Mouse (Mus musculus): ENCODE results near the gene Ggt6. TPM values are rescaled to one million over a fixed set of nuclear protein-coding genes. Genes with fewer than 3 reads are reported as not detected.
A peak's percentile ranks its signal among the peaks of the same experiment; 100 is the strongest.

The Ggt6 gene
- polyA plus RNA-seq, 1 experiment from 2014 or later = 0.94 TPM

DNA sequence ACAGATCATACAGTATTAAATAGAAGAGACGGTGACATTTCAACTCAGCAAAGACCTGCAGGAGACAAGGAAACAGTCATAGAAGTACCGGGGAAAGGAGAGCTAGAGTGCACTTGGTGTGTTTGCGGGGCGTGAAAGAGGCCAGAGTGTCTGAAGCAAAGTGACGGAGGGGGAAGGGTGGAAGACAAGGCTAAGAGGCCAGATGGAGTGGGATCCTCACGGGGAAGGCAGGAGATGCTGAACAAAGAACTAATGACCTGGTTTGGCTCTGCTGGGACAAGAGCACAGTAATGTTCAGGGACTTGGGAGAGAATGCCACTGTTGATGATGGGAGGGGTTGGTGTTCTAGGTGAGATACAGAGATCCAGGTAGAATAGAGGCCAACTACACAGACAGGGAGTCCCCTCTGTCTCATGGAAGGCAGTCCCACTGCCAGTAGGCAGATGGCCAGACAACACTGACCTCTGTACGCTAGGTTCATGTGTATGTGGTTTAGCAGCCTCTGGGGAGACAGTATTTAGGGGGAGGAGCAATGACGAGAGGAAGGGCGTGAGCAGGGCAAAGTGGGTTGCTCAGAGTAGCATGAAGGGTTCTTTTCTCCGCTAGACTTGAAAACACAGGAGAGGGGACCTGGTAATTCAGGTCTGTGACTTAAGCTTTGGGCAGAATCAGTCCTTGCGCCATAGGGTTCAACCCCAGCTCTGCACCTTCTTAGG lies 30.8 kb downstream of the Ggt6 start:
- Histone ChIP-seq H3K36me3 (ENCODE audit: insufficient read depth, low read length) (no peaks in the 10 kb centered on the region), H3K4me3 (ENCODE audit: low read depth, low read length) (no peak overlapping the region), H3K27me3 (replicated peaks; ENCODE audit: insufficient read depth, low read length) (no peaks in the 10 kb centered on the region), H3K9me3 (ENCODE audit: low read length) (no peaks in the 10 kb centered on the region), H3K4me2 (replicated peaks; ENCODE audit: low read depth, low read length) (peak overlapping the region; percentile 32), H3K9ac (replicated peaks; ENCODE audit: low read depth) (no peak overlapping the region), H3K4me1 (ENCODE audit: insufficient read depth, low read depth, low read length) (peaks cover 44% of the 10 kb centered on the region), H3K27ac (ENCODE audit: low read length) (peak overlapping the region; percentile 77)
- TF ChIP-seq CTCF (IDR thresholded peaks at IDR 0.05) (no peak), EP300 (IDR thresholded peaks at IDR 0.05) (peak; percentile 15; the same call in 1 of the 2 replicates)
- ATAC-seq (peak; percentile 39), DNase-seq (ENCODE audit: low spot score) (peak; percentile 75)
- WGBS = 23% methylated on average over 11 of the region's 11 CpGs

DNA sequence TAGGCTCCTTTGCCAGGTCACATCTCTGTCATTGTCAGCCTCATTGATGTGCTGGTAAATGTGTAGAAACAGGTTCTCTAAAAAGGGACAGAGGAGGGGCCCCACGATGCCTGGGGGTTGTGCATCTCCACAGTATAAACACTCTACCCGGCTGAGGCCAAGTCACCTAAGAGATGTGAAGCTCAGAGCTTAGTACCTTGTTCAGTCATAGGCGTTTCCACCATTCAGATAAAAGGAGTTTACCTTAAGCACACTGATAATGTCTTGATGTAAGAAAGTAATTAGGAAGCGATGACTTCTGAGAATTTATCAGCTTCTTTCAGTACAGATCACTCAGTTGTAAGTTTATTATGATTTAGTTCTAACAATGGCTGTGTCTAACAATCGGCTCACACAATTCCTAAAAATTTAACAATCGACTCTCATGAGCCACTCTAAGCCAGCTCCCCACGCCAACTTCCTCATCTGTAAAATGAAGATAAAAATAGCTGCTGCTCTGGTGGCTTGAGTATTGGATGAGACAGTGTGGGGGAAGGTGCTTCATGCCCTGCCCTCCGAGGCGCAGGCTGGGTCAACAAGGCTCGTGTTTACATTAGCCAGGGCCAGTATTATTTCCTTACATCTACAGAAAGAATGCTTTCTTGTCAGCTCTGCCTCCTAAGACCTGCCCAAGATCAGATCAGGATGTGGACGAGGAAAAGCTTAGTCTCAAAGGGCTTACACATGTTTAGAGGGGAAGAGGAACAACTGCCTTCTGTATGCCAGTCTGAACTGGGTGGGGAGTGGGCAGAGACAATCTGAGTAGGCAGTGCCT lies 31.6 kb downstream of the Ggt6 start:
- Histone ChIP-seq H3K9ac (replicated peaks; ENCODE audit: low read depth) (no peak overlapping the region), H3K36me3 (ENCODE audit: insufficient read depth, low read length) (no peaks in the 10 kb centered on the region), H3K4me2 (replicated peaks; ENCODE audit: low read depth, low read length) (peak overlapping the region; percentile 32), H3K27me3 (replicated peaks; ENCODE audit: insufficient read depth, low read length) (no peaks in the 10 kb centered on the region), H3K4me1 (ENCODE audit: insufficient read depth, low read depth, low read length) (peaks cover 43% of the 10 kb centered on the region), H3K27ac (ENCODE audit: low read length) (peak overlapping the region; percentile 77), H3K4me3 (ENCODE audit: low read depth, low read length) (no peak overlapping the region), H3K9me3 (ENCODE audit: low read length) (no peaks in the 10 kb centered on the region)
- DNase-seq (ENCODE audit: low spot score) = peak; percentile 93
- ATAC-seq = peak; percentile 80
- TF ChIP-seq EP300 (IDR thresholded peaks at IDR 0.05) (peak; percentile 95), CTCF (IDR thresholded peaks at IDR 0.05) (no peak)
- 5% methylated on average over 11 of the region's 11 CpGs for WGBS

DNA sequence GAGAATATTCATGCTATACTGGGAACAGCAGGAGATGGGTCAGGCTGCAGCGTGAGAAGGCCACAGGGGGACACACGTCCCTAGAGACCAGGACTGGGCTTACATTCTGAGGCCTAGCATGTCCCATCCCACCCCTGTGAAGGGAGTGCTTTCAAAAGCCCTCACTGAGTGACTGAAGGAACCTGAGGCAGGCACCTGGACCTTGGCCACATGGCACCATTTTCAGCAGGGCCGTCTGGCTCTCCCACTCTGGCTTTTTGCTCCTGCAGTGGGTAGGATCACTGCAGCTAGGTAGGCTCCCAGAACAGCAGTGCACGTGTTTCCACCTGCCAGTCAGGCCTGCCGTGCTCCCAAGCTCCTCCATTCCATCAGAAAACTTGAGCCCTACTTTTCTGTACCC lies 33.2 kb downstream of the Ggt6 start:
- 63% methylated on average over 5 of the region's 5 CpGs for WGBS
- TF ChIP-seq EP300 (IDR thresholded peaks at IDR 0.05) = no peak
- no peak for TF ChIP-seq CTCF (IDR thresholded peaks at IDR 0.05)
- Histone ChIP-seq H3K9ac (replicated peaks; ENCODE audit: low read depth) (no peak overlapping the region), H3K9me3 (ENCODE audit: low read length) (no peaks in the 10 kb centered on the region), H3K27me3 (replicated peaks; ENCODE audit: insufficient read depth, low read length) (no peaks in the 10 kb centered on the region), H3K4me1 (ENCODE audit: insufficient read depth, low read depth, low read length) (peaks cover 48% of the 10 kb centered on the region), H3K4me3 (ENCODE audit: low read depth, low read length) (no peak overlapping the region), H3K36me3 (ENCODE audit: insufficient read depth, low read length) (no peaks in the 10 kb centered on the region), H3K4me2 (replicated peaks; ENCODE audit: low read depth, low read length) (no peak overlapping the region), H3K27ac (ENCODE audit: low read length) (peak overlapping the region; percentile 78)
- DNase-seq (ENCODE audit: low spot score) (no peak), ATAC-seq (no peak)

DNA sequence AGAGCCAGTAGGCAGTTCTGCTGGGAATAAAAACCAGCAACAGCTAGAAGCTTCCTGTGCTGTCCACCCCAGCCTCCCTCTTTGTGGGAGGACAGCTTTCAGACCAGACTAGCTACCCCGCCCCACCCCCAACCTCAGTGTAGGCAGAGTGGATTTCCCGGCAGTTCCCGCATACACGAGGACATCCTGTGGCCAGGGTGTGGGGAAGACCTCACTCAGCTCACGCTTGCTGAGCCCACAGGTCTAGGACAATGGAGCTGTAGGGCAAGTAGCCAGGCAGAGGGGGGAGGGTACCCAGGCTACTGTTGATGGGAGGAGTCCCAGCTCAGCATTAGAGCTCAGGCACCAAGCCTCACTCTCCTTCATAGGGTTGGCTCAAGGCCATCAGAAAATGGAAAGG lies 33.9 kb downstream of the Ggt6 start:
- Histone ChIP-seq H3K4me2 (replicated peaks; ENCODE audit: low read depth, low read length) (no peak overlapping the region), H3K9me3 (ENCODE audit: low read length) (no peaks in the 10 kb centered on the region), H3K36me3 (ENCODE audit: insufficient read depth, low read length) (no peaks in the 10 kb centered on the region), H3K27ac (ENCODE audit: low read length) (peak overlapping the region; percentile 78), H3K27me3 (replicated peaks; ENCODE audit: insufficient read depth, low read length) (no peaks in the 10 kb centered on the region), H3K9ac (replicated peaks; ENCODE audit: low read depth) (no peak overlapping the region), H3K4me3 (ENCODE audit: low read depth, low read length) (no peak overlapping the region), H3K4me1 (ENCODE audit: insufficient read depth, low read depth, low read length) (peaks cover 43% of the 10 kb centered on the region)
- TF ChIP-seq EP300 (IDR thresholded peaks at IDR 0.05) = peak; percentile 81
- TF ChIP-seq CTCF (IDR thresholded peaks at IDR 0.05) = 0 out of 2 replicates have a peak, but pooled peaks have one; percentile 3
- 13% methylated on average over 5 of the region's 5 CpGs for WGBS
- DNase-seq (ENCODE audit: low spot score) (peak; percentile 82), ATAC-seq (peak; percentile 72)

DNA sequence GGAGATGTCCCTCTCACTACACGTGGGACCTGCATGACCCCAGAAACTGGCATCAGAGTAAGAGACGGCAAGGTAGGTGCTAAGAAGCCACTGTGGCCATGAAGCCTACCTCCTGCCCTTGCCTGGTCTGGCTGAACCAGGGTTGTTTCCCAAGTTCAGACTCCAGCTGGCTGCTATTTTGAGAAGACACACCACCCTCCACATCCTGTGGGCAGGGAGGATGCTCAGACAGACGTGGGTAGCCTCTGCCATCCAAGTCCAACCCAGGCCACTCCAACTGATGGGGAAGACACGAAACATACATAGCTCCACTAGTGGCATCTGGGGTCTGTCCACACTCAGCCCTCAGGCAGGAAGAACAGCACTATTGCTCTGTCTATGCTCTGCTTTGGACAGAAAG lies 34.7 kb downstream of the Ggt6 start:
- 45% methylated on average over 4 of the region's 4 CpGs for WGBS
- DNase-seq (ENCODE audit: low spot score) = no peak
- Histone ChIP-seq H3K36me3 (ENCODE audit: insufficient read depth, low read length) (no peaks in the 10 kb centered on the region), H3K27ac (ENCODE audit: low read length) (peak overlapping the region; percentile 78), H3K4me2 (replicated peaks; ENCODE audit: low read depth, low read length) (no peak overlapping the region), H3K4me3 (ENCODE audit: low read depth, low read length) (no peak overlapping the region), H3K4me1 (ENCODE audit: insufficient read depth, low read depth, low read length) (peaks cover 41% of the 10 kb centered on the region), H3K9ac (replicated peaks; ENCODE audit: low read depth) (no peak overlapping the region), H3K9me3 (ENCODE audit: low read length) (no peaks in the 10 kb centered on the region), H3K27me3 (replicated peaks; ENCODE audit: insufficient read depth, low read length) (no peaks in the 10 kb centered on the region)
- TF ChIP-seq CTCF (IDR thresholded peaks at IDR 0.05) (no peak), EP300 (IDR thresholded peaks at IDR 0.05) (no peak)
- no peak for ATAC-seq

DNA sequence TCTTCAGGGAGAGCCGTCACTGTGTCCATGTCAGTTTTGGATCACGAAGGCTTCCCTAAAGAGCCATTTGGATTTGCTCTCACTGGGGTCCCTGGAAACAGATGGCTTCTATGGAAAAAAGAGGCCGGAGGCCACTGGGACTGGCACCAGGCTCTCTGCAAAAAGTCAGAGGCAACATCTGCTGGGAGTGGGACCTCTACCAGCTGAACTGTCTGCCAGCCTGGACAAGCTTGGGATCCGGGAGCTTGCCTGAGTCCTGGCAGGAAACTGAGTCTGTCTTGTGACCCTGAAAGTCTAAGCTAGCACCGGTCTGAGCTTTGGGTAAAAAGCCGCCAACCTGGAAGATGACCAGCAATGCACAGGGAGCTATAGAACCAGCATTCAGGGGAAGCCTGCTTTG lies 36.1 kb downstream of the Ggt6 start:
- Histone ChIP-seq H3K36me3 (ENCODE audit: insufficient read depth, low read length) (no peaks in the 10 kb centered on the region), H3K4me1 (ENCODE audit: insufficient read depth, low read depth, low read length) (peaks cover 36% of the 10 kb centered on the region), H3K27ac (ENCODE audit: low read length) (peak overlapping the region; percentile 74), H3K27me3 (replicated peaks; ENCODE audit: insufficient read depth, low read length) (no peaks in the 10 kb centered on the region), H3K9me3 (ENCODE audit: low read length) (no peaks in the 10 kb centered on the region), H3K9ac (replicated peaks; ENCODE audit: low read depth) (no peak overlapping the region), H3K4me2 (replicated peaks; ENCODE audit: low read depth, low read length) (no peak overlapping the region), H3K4me3 (ENCODE audit: low read depth, low read length) (no peak overlapping the region)
- no peak for ATAC-seq
- 64% methylated on average over 6 of the region's 6 CpGs for WGBS
- TF ChIP-seq EP300 (IDR thresholded peaks at IDR 0.05) (no peak), CTCF (IDR thresholded peaks at IDR 0.05) (no peak)
- no peak for DNase-seq (ENCODE audit: low spot score)
